Mouse (Mus musculus) lung, embryonic 16.5 days (tissue): ENCODE measurements at regions not wholly inside any gene's neighbourhood (a gene's known extent, or its start where the extent isn't known, plus 50 kb on each side); places are given as distances from the start of the nearest gene placed in this dataset.
A peak's percentile ranks its signal among the peaks of the same experiment; 100 is the strongest.

Experiments
- ATAC-seq: fragments of 200-750 bp; cut with Nextera tagmentation; 2 replicates; pipeline ENCODE4 v1.8.0; 2017; ENCODE audit warnings: low read depth, mild to moderate bottlenecking, moderate library complexity
- H3K27ac ChIP-seq: fragments of 300-500 bp; sonication (generic); 2 replicates; pipeline ENCODE4 v1.5.1; 2014; ENCODE audit warnings: mild to moderate bottlenecking, control low read depth, low read length
- H3K27me3 ChIP-seq: fragments of 300-500 bp; sonication (generic); 2 replicates; pipeline ENCODE4 v1.6.1; 2014; ENCODE audit warnings: low read depth, low read length, mixed read lengths; ENCODE audit not compliant: control insufficient read depth, insufficient read depth
- H3K36me3 ChIP-seq: fragments of 300-500 bp; sonication (generic); 2 replicates; pipeline ENCODE4 v1.6.1; 2014; ENCODE audit warnings: low read length; ENCODE audit not compliant: control insufficient read depth, insufficient read depth
- H3K4me1 ChIP-seq: fragments of 300-500 bp; sonication (generic); replicated peaks from 2 replicates; pipeline ENCODE4 v1.6.1; 2014; ENCODE audit warnings: low read length, mixed read lengths; ENCODE audit not compliant: control insufficient read depth, insufficient read depth
- H3K4me2 ChIP-seq: fragments of 300-500 bp; sonication (generic); 2 replicates; pipeline ENCODE4 v1.6.1; 2014; ENCODE audit warnings: low read depth, low read length, control low read depth
- H3K4me3 ChIP-seq: fragments of 300-500 bp; sonication (generic); 2 replicates; pipeline ENCODE4 v1.5.1; 2014; ENCODE audit warnings: mild to moderate bottlenecking, low read length, control low read depth
- H3K9ac ChIP-seq: fragments of 300-500 bp; sonication (generic); 2 replicates; pipeline ENCODE4 v1.6.1; 2014; ENCODE audit warnings: low read length, control low read depth
- H3K9me3 ChIP-seq: fragments of 300-500 bp; sonication (generic); 2 replicates; pipeline ENCODE4 v1.6.1; 2016; ENCODE audit warnings: low read length; ENCODE audit not compliant: control insufficient read depth
- whole genome bisulfite sequencing: fragments of 180-500 bp; shearing (Covaris S2); extraction: QIAGEN DNeasy Blood & Tissue Kit; methylation state at CpG from one replicate; pipeline ENCODE4 v1.1.7; 2014; 5-methylcytosine and 5-hydroxymethylcytosine counted together

GRCm38 (mm10) chr6:55627228-55627627 lies 53.8 kb downstream of the Neurod6 start:
- Histone ChIP-seq H3K4me2 (no peak overlapping the region), H3K36me3 (no peaks in the 10 kb centered on the region), H3K9me3 (no peaks in the 10 kb centered on the region), H3K27ac (no peak overlapping the region), H3K4me3 (no peak overlapping the region), H3K27me3 (no peaks in the 10 kb centered on the region), H3K9ac (no peak overlapping the region), H3K4me1 (no peaks in the 10 kb centered on the region)
- ATAC-seq = no peak
- 52% methylated on average over 5 of the region's 5 CpGs for WGBS

GRCm38 (mm10) chr6:55620366-55620765 lies 60.7 kb downstream of the Neurod6 start:
- Histone ChIP-seq H3K36me3 (no peaks in the 10 kb centered on the region), H3K27ac (no peak overlapping the region), H3K4me2 (no peak overlapping the region), H3K4me1 (peaks cover 2% of the 10 kb centered on the region; the same call in 1 of the 2 replicates), H3K9me3 (no peaks in the 10 kb centered on the region), H3K9ac (no peak overlapping the region), H3K4me3 (no peak overlapping the region), H3K27me3 (no peaks in the 10 kb centered on the region)
- WGBS = 74% methylated on average over 3 of the region's 3 CpGs
- no peak for ATAC-seq

GRCm38 (mm10) chr6:55617922-55618481 lies 63.1 kb downstream of the Neurod6 start:
- no peaks in the 10 kb centered on the region for H3K36me3 ChIP-seq
- H3K27ac ChIP-seq = no peak overlapping the region
- WGBS = 9% methylated on average over 13 of the region's 13 CpGs
- peak overlapping the region; percentile 61 for H3K4me2 ChIP-seq
- no peaks in the 10 kb centered on the region for H3K27me3 ChIP-seq
- peaks cover 2% of the 10 kb centered on the region; the same call in 1 of the 2 replicates for H3K4me1 ChIP-seq
- H3K9me3 ChIP-seq = no peaks in the 10 kb centered on the region
- 0 out of 2 replicates have a peak, but pooled peaks have one; percentile 34 for ATAC-seq
- peak overlapping the region; percentile 41 for H3K4me3 ChIP-seq
- peak overlapping the region; percentile 54; the same call in 1 of the 2 replicates for H3K9ac ChIP-seq

GRCm38 (mm10) chr6:55610395-55610794 lies 70.7 kb downstream of the Neurod6 start:
- no peak overlapping the region for H3K4me2 ChIP-seq
- H3K36me3 ChIP-seq = no peaks in the 10 kb centered on the region
- no peak overlapping the region for H3K9ac ChIP-seq
- H3K9me3 ChIP-seq = no peaks in the 10 kb centered on the region
- WGBS = 36% methylated on average over 3 of the region's 3 CpGs
- H3K27me3 ChIP-seq = no peaks in the 10 kb centered on the region
- H3K4me3 ChIP-seq = no peak overlapping the region
- no peak for ATAC-seq
- H3K27ac ChIP-seq = no peak overlapping the region
- H3K4me1 ChIP-seq = no peaks in the 10 kb centered on the region

- no peak overlapping the region for H3K4me3 ChIP-seq
- H3K27ac ChIP-seq = no peak overlapping the region
- H3K9me3 ChIP-seq = no peaks in the 10 kb centered on the region
- no peaks in the 10 kb centered on the region for H3K27me3 ChIP-seq
- no peaks in the 10 kb centered on the region for H3K4me1 ChIP-seq
- no peak for ATAC-seq
- no peak overlapping the region for H3K9ac ChIP-seq
- no peaks in the 10 kb centered on the region for H3K36me3 ChIP-seq
- 72% methylated on average over 1 of the region's 1 CpGs for WGBS
- no peak overlapping the region for H3K4me2 ChIP-seq
Observed at GRCm38 (mm10) chr6:55609976-55610375, 71.1 kb downstream of the Neurod6 start.

GRCm38 (mm10) chr6:55609053-55609452 lies 72.0 kb downstream of the Neurod6 start:
- H3K27ac ChIP-seq = no peak overlapping the region
- ATAC-seq = no peak
- H3K4me2 ChIP-seq = no peak overlapping the region
- no peaks in the 10 kb centered on the region for H3K9me3 ChIP-seq
- no peaks in the 10 kb centered on the region for H3K27me3 ChIP-seq
- H3K9ac ChIP-seq = no peak overlapping the region
- no peaks in the 10 kb centered on the region for H3K4me1 ChIP-seq
- WGBS = 59% methylated on average over 1 of the region's 1 CpGs
- no peaks in the 10 kb centered on the region for H3K36me3 ChIP-seq
- no peak overlapping the region for H3K4me3 ChIP-seq

GRCm38 (mm10) chr6:55597088-55597487 lies 84.0 kb downstream of the Neurod6 start:
- Histone ChIP-seq H3K9me3 (no peaks in the 10 kb centered on the region), H3K27ac (no peak overlapping the region), H3K36me3 (no peaks in the 10 kb centered on the region), H3K27me3 (no peaks in the 10 kb centered on the region), H3K4me3 (no peak overlapping the region), H3K4me1 (no peaks in the 10 kb centered on the region), H3K4me2 (no peak overlapping the region), H3K9ac (no peak overlapping the region)
- 82% methylated on average over 4 of the region's 4 CpGs for WGBS
- no peak for ATAC-seq

- Histone ChIP-seq H3K4me2 (no peak overlapping the region), H3K4me1 (no peaks in the 10 kb centered on the region), H3K27me3 (no peaks in the 10 kb centered on the region), H3K36me3 (no peaks in the 10 kb centered on the region), H3K9ac (no peak overlapping the region), H3K9me3 (no peaks in the 10 kb centered on the region), H3K27ac (no peak overlapping the region), H3K4me3 (no peak overlapping the region)
- no peak for ATAC-seq
- 79% methylated on average over 4 of the region's 4 CpGs for WGBS
Observed at GRCm38 (mm10) chr6:55592126-55592525, 88.9 kb downstream of the Neurod6 start.

GRCm38 (mm10) chr6:55581106-55581505 lies 100.0 kb downstream of the Neurod6 start:
- Histone ChIP-seq H3K4me2 (no peak overlapping the region), H3K9me3 (no peaks in the 10 kb centered on the region), H3K36me3 (no peaks in the 10 kb centered on the region), H3K27me3 (no peaks in the 10 kb centered on the region), H3K9ac (no peak overlapping the region), H3K4me1 (no peaks in the 10 kb centered on the region), H3K4me3 (no peak overlapping the region), H3K27ac (no peak overlapping the region)
- ATAC-seq = no peak
- WGBS = 69% methylated on average over 6 of the region's 6 CpGs

- Histone ChIP-seq H3K9me3 (no peaks in the 10 kb centered on the region), H3K4me2 (no peak overlapping the region), H3K4me3 (no peak overlapping the region), H3K36me3 (no peaks in the 10 kb centered on the region), H3K4me1 (no peaks in the 10 kb centered on the region), H3K27ac (no peak overlapping the region), H3K9ac (no peak overlapping the region), H3K27me3 (no peaks in the 10 kb centered on the region)
- ATAC-seq = no peak
- 32% methylated on average over 5 of the region's 5 CpGs for WGBS
Observed at GRCm38 (mm10) chr6:55580036-55580435, 101.0 kb downstream of the Neurod6 start.
